Mouse (Mus musculus): Measurements from ENCODE around the gene Vdr. TPM values are rescaled to one million over a fixed set of nuclear protein-coding genes. Genes with fewer than 3 reads are reported as not detected.
A peak's percentile ranks its signal among the peaks of the same experiment; 100 is the strongest.

The Vdr gene
- polyA plus RNA-seq, 1 experiment from 2014 or later: 6.5 TPM

DNA sequence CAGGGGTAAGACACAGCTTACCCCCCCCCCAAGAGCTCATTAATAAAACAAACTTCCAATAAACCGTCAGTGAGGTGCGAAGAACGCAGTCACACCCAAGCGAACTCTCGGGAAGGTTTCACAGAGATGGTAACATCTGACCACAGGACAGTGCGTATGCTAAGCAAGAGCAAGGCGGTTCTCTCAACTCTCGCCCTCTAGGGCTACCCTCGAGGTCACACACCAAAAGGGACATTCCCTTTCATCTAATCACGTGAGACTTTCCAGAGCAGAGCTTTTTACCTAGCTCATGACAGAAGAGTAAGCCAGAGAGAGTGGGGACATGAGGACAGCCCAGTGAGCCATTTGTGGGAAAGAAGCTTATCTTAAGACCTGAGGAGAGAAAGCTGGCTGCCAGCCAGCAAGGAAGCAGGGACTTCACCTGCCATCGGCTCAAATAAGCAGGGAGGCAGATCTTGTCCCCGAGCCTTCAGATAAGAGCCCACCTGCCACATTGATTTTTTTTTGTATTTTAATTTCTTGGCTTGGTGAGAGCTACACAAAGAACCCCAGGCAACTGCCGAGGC lies 18.9 kb upstream of the Vdr start:
- Histone ChIP-seq H3K9ac (ENCODE audit: low read depth, low read length) (no peak overlapping the region), H3K4me2 (replicated peaks; ENCODE audit: low read depth) (peak overlapping the region; percentile 17; the same call in 1 of the 2 replicates), H3K9me3 (ENCODE audit: control insufficient read depth) (no peaks in the 10 kb centered on the region), H3K4me3 (ENCODE audit: low read depth, low read length) (no peak overlapping the region), H3K27ac (ENCODE audit: low read depth, low read length) (no peak overlapping the region), H3K4me1 (replicated peaks; ENCODE audit: control insufficient read depth, insufficient read depth, low read length) (no peaks in the 10 kb centered on the region), H3K36me3 (ENCODE audit: control insufficient read depth, insufficient read depth) (no peaks in the 10 kb centered on the region), H3K27me3 (replicated peaks; ENCODE audit: control insufficient read depth, insufficient read depth, low read length) (no peaks in the 10 kb centered on the region)
- WGBS: 23% methylated on average over 13 of the region's 13 CpGs
- peak; percentile 67 for ATAC-seq
- TF ChIP-seq CTCF (IDR thresholded peaks at IDR 0.05; ENCODE audit: low read depth): no peak

DNA sequence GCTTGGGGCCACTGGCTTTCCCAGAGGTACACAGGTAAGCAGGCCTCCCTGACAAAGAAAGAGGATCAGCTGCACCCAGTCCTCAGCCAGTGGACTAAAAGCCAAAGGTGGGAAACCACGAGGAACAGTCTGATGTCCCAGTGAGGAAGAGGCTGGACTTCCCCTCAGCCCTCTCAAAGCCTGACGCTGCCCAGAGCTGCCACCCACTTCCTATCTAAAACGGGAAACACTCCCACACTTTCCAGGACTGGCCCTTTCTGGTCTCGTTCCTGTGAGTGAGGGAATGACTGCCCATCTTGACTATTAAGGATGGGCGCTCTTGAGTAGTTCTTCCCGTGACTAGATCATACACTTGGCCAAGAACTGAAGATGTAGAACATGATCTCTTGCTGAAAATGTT lies 17.4 kb upstream of the Vdr start:
- ATAC-seq: no peak
- no peaks in the 10 kb centered on the region for H3K27me3 ChIP-seq (replicated peaks; ENCODE audit: control insufficient read depth, insufficient read depth, low read length)
- H3K9ac ChIP-seq (ENCODE audit: low read depth, low read length): no peak overlapping the region
- H3K4me2 ChIP-seq (replicated peaks; ENCODE audit: low read depth): no peak overlapping the region
- no peak for TF ChIP-seq CTCF (IDR thresholded peaks at IDR 0.05; ENCODE audit: low read depth)
- H3K27ac ChIP-seq (ENCODE audit: low read depth, low read length): no peak overlapping the region; the same call in 1 of the 2 replicates
- H3K9me3 ChIP-seq (ENCODE audit: control insufficient read depth): no peaks in the 10 kb centered on the region
- no peak overlapping the region for H3K4me3 ChIP-seq (ENCODE audit: low read depth, low read length)
- no peaks in the 10 kb centered on the region for H3K36me3 ChIP-seq (ENCODE audit: control insufficient read depth, insufficient read depth)
- WGBS: 47% methylated on average over 6 of the region's 6 CpGs
- H3K4me1 ChIP-seq (replicated peaks; ENCODE audit: control insufficient read depth, insufficient read depth, low read length): no peaks in the 10 kb centered on the region

DNA sequence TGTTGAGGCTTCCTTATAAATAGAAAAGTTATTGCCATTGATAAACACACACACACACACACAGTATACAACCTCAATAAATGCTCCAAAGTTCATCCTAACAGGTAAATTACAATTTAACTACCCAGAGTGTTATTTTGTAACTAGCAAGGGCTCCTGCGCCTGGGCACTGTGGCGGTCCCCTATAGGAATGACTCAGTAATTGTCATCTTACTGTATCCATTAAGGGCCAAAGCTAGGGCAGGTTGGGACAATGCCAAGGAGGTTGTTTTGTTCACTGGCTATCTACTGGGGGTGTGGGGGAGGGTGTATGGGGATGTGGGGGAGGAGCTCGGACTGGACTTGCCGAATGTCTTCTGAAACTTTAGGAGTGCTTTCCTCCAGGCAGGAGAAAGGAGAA lies 16.6 kb upstream of the Vdr start:
- no peak overlapping the region for H3K4me3 ChIP-seq (ENCODE audit: low read depth, low read length)
- H3K4me2 ChIP-seq (replicated peaks; ENCODE audit: low read depth): no peak overlapping the region; the same call in 1 of the 2 replicates
- no peak overlapping the region for H3K9ac ChIP-seq (ENCODE audit: low read depth, low read length)
- H3K27me3 ChIP-seq (replicated peaks; ENCODE audit: control insufficient read depth, insufficient read depth, low read length): no peaks in the 10 kb centered on the region
- H3K4me1 ChIP-seq (replicated peaks; ENCODE audit: control insufficient read depth, insufficient read depth, low read length): no peaks in the 10 kb centered on the region
- H3K9me3 ChIP-seq (ENCODE audit: control insufficient read depth): no peaks in the 10 kb centered on the region
- no peak overlapping the region for H3K27ac ChIP-seq (ENCODE audit: low read depth, low read length)
- H3K36me3 ChIP-seq (ENCODE audit: control insufficient read depth, insufficient read depth): no peaks in the 10 kb centered on the region
- WGBS: 32% methylated on average over 4 of the region's 4 CpGs
- ATAC-seq: peak; percentile 53
- no peak for TF ChIP-seq CTCF (IDR thresholded peaks at IDR 0.05; ENCODE audit: low read depth)

DNA sequence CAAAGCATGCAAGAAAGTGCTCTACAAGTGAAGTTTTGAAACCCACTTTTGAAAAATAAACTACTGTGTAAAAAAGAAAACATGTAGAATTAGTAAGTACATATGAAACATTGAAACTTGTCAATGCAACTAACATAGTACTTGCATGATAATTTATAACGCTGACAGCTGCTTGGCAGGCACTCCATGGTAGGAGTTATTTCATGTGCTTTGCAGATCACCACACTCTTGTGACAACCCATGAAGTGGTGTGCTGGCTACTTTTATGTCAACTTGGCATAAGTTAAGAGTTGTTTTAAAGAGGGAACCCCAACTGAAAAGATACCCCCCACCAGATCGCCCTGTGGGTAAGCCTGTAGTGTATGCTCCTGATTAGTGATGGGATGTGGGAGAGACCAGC lies 12.0 kb upstream of the Vdr start:
- no peak for TF ChIP-seq CTCF (IDR thresholded peaks at IDR 0.05; ENCODE audit: low read depth)
- Histone ChIP-seq H3K9ac (ENCODE audit: low read depth, low read length) (no peak overlapping the region), H3K27me3 (replicated peaks; ENCODE audit: control insufficient read depth, insufficient read depth, low read length) (no peaks in the 10 kb centered on the region), H3K27ac (ENCODE audit: low read depth, low read length) (no peak overlapping the region), H3K4me2 (replicated peaks; ENCODE audit: low read depth) (no peak overlapping the region), H3K4me1 (replicated peaks; ENCODE audit: control insufficient read depth, insufficient read depth, low read length) (no peaks in the 10 kb centered on the region), H3K4me3 (ENCODE audit: low read depth, low read length) (no peak overlapping the region), H3K36me3 (ENCODE audit: control insufficient read depth, insufficient read depth) (no peaks in the 10 kb centered on the region), H3K9me3 (ENCODE audit: control insufficient read depth) (no peaks in the 10 kb centered on the region)
- WGBS: 91% methylated on average over 2 of the region's 2 CpGs
- ATAC-seq: no peak

DNA sequence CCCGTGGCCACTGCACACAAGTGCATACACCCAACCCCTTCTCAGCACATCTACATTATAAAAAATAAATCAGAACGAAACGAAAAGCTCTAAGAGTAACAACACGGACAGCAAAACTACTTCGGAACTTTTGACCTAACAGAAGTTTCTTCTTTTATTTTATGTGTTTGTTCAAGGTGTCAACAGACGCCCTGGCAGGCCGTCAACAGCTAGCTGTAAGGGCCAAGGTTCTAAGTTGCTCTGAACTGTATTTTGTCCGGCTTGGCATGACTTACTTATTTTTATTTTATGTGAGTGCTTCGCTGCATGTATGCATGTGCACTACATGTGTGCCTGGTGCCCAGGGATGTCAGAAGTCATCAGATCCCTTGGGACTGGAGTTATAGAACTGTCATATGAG lies 11.4 kb upstream of the Vdr start:
- Histone ChIP-seq H3K36me3 (ENCODE audit: control insufficient read depth, insufficient read depth) (no peaks in the 10 kb centered on the region), H3K9me3 (ENCODE audit: control insufficient read depth) (no peaks in the 10 kb centered on the region), H3K4me1 (replicated peaks; ENCODE audit: control insufficient read depth, insufficient read depth, low read length) (no peaks in the 10 kb centered on the region), H3K27ac (ENCODE audit: low read depth, low read length) (no peak overlapping the region), H3K9ac (ENCODE audit: low read depth, low read length) (no peak overlapping the region), H3K27me3 (replicated peaks; ENCODE audit: control insufficient read depth, insufficient read depth, low read length) (no peaks in the 10 kb centered on the region), H3K4me3 (ENCODE audit: low read depth, low read length) (no peak overlapping the region), H3K4me2 (replicated peaks; ENCODE audit: low read depth) (no peak overlapping the region)
- TF ChIP-seq CTCF (IDR thresholded peaks at IDR 0.05; ENCODE audit: low read depth): no peak
- WGBS: 86% methylated on average over 9 of the region's 9 CpGs
- ATAC-seq: no peak

DNA sequence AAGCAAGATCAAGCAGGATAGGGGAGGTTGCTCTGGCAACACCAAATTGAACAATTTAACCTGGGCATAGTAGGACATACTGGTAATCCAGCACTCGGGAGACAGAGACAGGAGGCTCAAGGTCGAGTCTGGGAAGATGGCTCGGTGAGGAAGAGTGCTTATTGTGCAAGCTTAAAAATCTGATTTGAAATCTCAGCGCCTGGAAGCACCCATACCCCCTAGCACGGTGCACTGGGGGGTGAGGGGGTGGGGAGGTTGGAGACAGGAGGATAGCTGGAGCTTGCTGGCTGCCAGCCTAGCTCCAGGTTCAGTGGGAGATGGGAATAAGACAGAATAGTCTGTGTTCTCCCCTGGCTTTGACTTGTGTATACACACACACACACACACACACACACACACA lies 9.9 kb upstream of the Vdr start:
- Histone ChIP-seq H3K27me3 (replicated peaks; ENCODE audit: control insufficient read depth, insufficient read depth, low read length) (no peaks in the 10 kb centered on the region), H3K4me3 (ENCODE audit: low read depth, low read length) (no peak overlapping the region), H3K9ac (ENCODE audit: low read depth, low read length) (no peak overlapping the region), H3K4me1 (replicated peaks; ENCODE audit: control insufficient read depth, insufficient read depth, low read length) (no peaks in the 10 kb centered on the region), H3K36me3 (ENCODE audit: control insufficient read depth, insufficient read depth) (no peaks in the 10 kb centered on the region), H3K9me3 (ENCODE audit: control insufficient read depth) (no peaks in the 10 kb centered on the region), H3K27ac (ENCODE audit: low read depth, low read length) (no peak overlapping the region), H3K4me2 (replicated peaks; ENCODE audit: low read depth) (no peak overlapping the region)
- no peak for ATAC-seq
- 41% methylated on average over 5 of the region's 5 CpGs for WGBS
- no peak for TF ChIP-seq CTCF (IDR thresholded peaks at IDR 0.05; ENCODE audit: low read depth)

DNA sequence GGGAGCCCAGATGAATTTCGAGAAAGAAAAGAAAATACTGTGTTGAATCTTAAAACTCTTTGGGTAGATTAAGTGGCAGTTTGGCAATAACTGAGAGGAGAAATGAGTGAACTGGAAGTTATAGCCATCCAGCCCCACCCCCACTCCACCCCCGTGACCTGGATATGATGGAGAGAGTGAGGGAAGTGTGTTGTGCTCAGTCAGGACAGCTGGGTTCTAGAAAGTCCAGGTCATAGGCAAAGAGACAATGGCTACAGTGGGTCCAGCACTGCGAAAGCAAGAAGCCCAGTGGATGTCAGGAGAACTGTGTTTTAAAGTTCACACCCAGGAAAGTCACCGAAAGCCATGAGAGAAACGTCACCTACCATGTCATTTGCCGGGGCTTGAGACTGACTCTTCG lies 8.8 kb upstream of the Vdr start:
- ATAC-seq: no peak
- Histone ChIP-seq H3K27ac (ENCODE audit: low read depth, low read length) (no peak overlapping the region), H3K4me3 (ENCODE audit: low read depth, low read length) (no peak overlapping the region), H3K36me3 (ENCODE audit: control insufficient read depth, insufficient read depth) (no peaks in the 10 kb centered on the region), H3K27me3 (replicated peaks; ENCODE audit: control insufficient read depth, insufficient read depth, low read length) (no peaks in the 10 kb centered on the region), H3K9me3 (ENCODE audit: control insufficient read depth) (no peaks in the 10 kb centered on the region), H3K4me1 (replicated peaks; ENCODE audit: control insufficient read depth, insufficient read depth, low read length) (peaks cover 6% of the 10 kb centered on the region; the same call in 1 of the 2 replicates), H3K4me2 (replicated peaks; ENCODE audit: low read depth) (no peak overlapping the region), H3K9ac (ENCODE audit: low read depth, low read length) (no peak overlapping the region)
- 89% methylated on average over 7 of the region's 7 CpGs for WGBS
- no peak for TF ChIP-seq CTCF (IDR thresholded peaks at IDR 0.05; ENCODE audit: low read depth)

All from intestine, postnatal 0 days (tissue).